Mouse (Mus musculus) effector memory CD4-positive, alpha-beta T cell, adult 7 months (primary cell): Measurements from ENCODE around the gene Hadhb. TPM values are rescaled to one million over a fixed set of nuclear protein-coding genes. Genes with fewer than 3 reads are reported as not detected.

ENCODE experiments used
- polyA plus RNA-seq: library from polyadenylated mRNA; unstranded; fragments of 100-300 nt; shearing (Covaris generic); gene quantifications from one replicate; pipeline ENCODE4 v1.2.1, GENCODE M21; 2017

Gene Hadhb
- polyA plus RNA-seq = 208 TPM

DNA sequence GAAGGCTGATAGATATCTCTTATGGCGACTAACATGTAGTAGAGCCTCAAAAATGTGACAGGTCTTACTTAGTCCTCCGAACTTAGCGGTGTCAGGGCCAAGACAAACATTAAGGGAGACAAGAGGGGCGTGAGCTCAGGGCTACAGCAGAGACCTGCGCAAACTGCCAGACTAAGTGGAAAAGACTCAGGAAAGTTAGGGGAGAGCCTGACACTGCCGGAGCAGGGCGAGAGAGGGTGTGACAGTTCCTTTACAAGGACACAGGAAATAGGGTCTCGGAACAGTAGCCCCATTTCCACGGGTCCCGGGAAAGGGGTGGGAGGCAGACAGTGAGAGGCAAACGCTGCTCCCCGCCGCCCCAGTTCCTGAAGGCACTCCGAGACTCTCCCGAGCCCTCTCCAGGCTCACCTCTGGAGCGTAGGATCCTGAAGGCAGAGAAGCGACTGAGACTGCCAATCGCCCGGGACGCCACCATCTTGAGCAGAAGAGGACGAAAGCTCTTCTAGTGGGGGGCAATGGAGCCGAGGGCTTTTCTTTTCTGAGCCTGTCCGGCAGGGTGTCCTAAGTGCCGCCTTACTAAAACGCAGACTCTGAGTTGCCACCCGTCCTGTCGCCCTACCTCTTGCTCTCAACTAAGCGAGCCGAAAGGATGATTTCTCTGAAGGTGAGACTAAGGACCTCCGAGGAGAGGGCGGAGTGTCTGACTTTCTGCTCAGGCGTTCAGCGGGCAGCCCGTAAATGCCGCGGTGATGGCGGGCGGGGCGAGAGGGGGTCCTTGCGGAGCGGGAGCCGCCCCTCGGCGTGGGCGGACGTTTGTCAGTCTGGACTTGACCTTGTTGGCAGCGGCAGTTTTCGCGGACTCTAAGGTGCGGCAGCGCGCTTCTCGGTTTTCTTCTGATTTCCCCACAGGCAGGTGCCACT lies at the start of gene Hadhb, which contains the start of gene Hadha:
Hadhb (plus strand) TSS at position 775 of the 921 bp plus-strand sequence.
Hadha (minus strand) TSS at position 689 of the 921 bp plus-strand sequence.

GRCm38 (mm10) chr5:30105668-30106300 lies 49.3 kb upstream of the Hadhb start, which contains the start of gene 3110082J24Rik:
3110082J24Rik (minus strand) TSS chr5:30106086.

DNA sequence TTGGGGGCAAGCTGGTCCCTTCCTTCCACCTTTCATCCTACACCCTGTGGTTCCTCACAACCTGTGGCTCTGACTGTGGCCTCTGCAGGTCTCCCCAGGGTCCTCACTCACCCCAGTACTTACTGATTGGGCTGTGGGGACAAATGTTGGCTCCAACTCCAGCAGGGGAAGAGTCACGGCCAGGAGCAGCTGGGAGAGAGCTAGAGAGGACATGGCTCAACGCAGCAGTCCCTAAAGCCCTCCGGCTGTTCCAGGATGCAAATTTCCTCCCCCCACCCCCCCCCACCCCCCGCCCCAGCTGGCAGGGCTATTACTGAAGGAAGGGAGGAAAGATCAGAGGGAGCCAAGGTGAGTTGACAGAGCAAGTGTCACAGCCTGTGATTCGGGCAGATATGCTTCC lies 50.4 kb downstream of the Hadhb start, which contains the start of gene Adgrf3:
Adgrf3 (minus strand) TSS at position 230 of the 400 bp plus-strand sequence.

GRCm38 (mm10) chr5:30232271-30232971 lies 77.4 kb downstream of the Hadhb start, which contains the start of gene Selenoi:
Selenoi (plus strand) TSS chr5:30232581.

Other genes with a start within 250 kb of the Hadhb start
- gene Il6, start 142.1 kb upstream of the Hadhb start, polyA plus RNA-seq = 0.59 TPM
- gene Tyms, start 81.6 kb upstream of the Hadhb start, polyA plus RNA-seq = 12.6 TPM
- gene Garem2, start 50.1 kb upstream of the Hadhb start, polyA plus RNA-seq = 0.26 TPM
- gene 3110082J24Rik, start 49.2 kb upstream of the Hadhb start, polyA plus RNA-seq = not detected
- gene Hadha, start 86 bp upstream of the Hadhb start, polyA plus RNA-seq = 63.7 TPM
- not detected for gene Adgrf3, start 50.5 kb downstream of the Hadhb start, polyA plus RNA-seq
- gene Selenoi, start 77.3 kb downstream of the Hadhb start, polyA plus RNA-seq = 21.2 TPM
- gene Drc1, start 126.1 kb downstream of the Hadhb start, polyA plus RNA-seq = 3.0 TPM